Mouse (Mus musculus): ENCODE measurements at regions not wholly inside any gene's neighbourhood (a gene's known extent, or its start where the extent isn't known, plus 50 kb on each side); places are given as distances from the start of the nearest gene placed in this dataset.

DNA sequence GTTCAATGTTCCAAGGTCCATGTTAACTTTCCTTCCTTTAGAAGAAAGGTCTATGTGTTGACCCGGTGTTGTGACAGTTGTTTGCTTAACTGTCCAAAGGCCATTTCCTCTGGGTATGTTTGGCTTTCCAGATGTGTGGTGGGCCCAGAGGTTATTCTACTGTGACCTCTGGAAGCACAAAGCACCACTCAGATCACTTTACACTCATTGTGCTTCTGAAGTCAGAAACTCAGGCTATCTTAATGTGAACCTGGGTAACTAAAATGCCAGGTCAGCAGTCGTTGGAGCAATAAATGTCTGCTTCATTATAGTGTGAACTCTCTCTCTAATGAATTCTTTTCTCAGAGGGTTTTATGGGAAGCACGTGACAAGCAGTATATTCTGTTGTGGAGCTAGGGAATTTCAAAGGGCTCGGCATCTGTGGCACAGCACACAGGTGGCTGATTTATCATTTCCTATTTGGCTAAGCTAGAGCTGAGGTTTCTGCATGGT lies 68.5 kb upstream of the Klf12 start:
- TF ChIP-seq POLR2A (IDR thresholded peaks at IDR 0.05; ENCODE audit: insufficient read length, low read depth) (no peak), TCF3 (IDR thresholded peaks at IDR 0.05; ENCODE audit: insufficient read length, low read depth) (no peak), USF1 (IDR thresholded peaks at IDR 0.05; ENCODE audit: low read depth) (no peak), SRF (IDR thresholded peaks at IDR 0.05; ENCODE audit: control insufficient read depth, insufficient read length, low read depth) (no peak), CEBPB (IDR thresholded peaks at IDR 0.05; ENCODE audit: insufficient read depth, poor library complexity, severe bottlenecking) (no peak), POLR2AphosphoS2 (IDR thresholded peaks at IDR 0.05; ENCODE audit: insufficient read length, low read depth) (no peak), MYOD1 (IDR thresholded peaks at IDR 0.05; ENCODE audit: control insufficient read depth in 1 of 3, insufficient read length in 2 of 3, low read depth in 2 of 3) (no peak), MAX (IDR thresholded peaks at IDR 0.05; ENCODE audit: low read depth) (no peak), MYOG (IDR thresholded peaks at IDR 0.05; ENCODE audit: control insufficient read depth in 1 of 3, insufficient read depth in 1 of 3, insufficient read length in 2 of 3, low read depth in 2 of 3) (no peak)

All from myocyte (in vitro differentiated cells).